Mouse (Mus musculus) cerebellum, postnatal 14 days (tissue): ENCODE results near the gene Syvn1.
"Not testable (repeated sequence)": the region's sequence is repeated elsewhere in the genome, so short reads cannot be mapped to it uniquely, and the experiment has no call there.

Experiments used
- DNase-seq, 2 experiments: peaks; one replicate each; pipeline ENCODE4 v3.0.0; 2021; ENCODE audit warnings: mixed read lengths in 2 of 2

Syvn1 gene

DNA sequence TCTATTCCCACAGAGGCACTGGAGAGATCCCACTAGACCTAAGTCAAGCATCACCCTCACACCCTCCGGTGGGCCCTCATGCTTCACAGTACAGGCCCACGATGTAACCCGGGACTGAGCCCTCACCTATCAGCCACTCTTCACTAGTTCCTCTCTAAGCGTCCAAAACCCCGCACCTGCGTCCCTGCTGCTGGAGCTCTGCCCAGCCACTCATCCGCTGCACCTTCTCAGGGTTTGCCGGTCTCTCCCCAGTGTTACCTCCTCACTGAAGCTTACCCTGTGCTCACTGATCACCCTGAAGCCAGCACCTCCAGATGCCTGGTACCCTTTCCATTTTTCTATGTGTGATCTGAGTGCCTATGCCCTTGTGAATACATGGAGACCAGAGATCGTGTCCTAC, 4.1 kb upstream of the Syvn1 start:
- peak in 1 of 2 experiments; percentile 22 for DNase-seq

DNA sequence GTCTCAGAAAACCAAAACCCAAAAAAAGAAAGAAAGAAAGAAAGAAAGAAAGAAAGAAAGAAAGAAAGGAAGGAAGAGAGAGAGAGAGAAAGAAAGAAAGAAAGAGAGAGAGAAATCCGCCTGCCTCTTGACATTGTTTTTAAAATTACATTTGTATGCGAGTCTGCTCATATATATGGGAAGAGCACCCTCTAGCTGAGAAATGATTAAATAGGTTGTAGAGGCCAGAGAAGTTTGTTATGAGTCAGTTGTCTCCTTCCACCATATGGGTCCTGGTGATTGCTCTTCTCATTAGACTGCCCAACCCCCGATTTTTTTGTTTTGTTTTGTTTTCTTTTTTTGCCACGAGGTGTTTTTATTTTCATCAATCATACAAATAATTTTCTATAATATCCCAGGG, 2.3 kb upstream of the Syvn1 start:
- DNase-seq: not testable (repeated sequence)

DNA sequence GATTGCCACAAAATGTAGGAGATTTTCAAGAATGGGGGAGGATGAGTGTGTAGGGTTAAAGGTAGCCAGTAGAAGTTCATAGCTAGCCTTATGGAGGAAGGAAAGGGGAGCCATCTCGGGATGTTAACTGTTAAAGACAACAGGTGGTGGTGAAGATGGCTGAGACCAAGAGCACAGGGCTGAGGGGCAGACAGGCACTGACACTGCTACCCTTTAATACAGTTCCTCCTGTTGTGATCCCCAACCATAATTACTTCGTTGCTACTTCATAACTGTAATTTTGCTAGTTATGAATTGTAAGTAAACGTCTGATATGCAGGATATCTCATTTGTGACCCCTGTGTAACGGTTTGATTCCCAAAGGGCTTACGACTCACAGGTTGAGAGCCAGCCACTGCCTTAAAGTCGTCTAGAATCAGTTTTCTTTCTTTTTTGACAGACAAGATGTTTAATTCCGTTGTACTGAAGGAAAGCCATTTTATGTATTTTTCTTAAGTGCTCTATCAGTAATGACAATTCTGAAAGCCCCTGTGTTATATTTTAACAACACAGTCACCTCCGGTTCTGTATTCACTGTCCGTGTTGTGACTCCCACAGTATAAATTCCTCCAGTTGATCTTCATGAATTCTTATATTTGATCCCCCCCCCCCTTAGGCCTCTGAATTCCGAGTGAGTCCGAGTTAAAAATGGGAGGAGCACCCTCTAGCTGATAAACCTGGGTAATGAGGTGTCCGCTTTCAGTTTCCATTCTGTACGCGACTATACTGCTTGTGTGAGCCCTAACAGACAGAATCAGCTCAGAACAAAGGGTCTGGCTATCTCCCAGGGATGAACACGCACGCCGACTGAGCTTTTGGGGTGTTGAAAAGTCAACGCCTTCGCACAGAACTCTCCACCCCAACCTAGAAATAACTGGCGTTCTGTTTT, 746 bp upstream of the Syvn1 start:
- no peak for DNase-seq

DNA sequence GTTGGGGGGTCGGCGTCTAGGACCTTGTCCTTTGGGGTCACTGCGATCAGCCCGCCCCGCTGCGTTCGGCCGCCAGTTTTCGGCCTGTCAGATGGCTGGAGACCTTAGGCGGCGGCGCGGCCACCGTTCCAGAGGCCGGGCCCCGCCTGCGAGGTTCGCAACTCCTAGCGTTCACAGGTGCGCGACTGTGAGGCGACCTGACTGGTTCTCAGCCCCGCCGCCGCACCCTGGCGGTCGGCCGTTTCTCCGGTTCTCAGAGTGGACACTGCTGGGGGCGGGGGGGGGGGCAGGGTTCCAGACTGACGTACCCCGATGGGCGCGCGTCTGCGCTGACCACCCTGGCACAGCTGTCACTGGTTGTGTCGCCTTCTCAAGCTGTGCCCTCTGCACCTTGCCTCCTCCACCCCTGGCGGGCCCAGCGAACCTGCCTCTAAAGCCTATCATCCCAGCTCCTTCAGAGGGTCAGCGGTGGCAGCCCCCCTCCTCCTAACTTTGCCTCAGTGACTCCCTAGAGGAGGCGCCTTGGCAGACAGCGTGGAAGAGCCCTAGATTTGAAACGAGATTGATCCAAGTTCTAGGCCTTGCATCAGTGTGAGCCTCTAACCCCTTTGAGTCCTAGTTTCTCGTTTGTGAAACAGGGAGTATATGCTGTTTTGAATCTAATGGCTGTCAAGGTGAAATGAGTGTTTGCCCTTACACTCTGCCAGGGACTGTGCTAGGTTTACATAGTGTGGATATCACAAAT, 950 bp downstream of the Syvn1 start:
- no peak for DNase-seq

DNA sequence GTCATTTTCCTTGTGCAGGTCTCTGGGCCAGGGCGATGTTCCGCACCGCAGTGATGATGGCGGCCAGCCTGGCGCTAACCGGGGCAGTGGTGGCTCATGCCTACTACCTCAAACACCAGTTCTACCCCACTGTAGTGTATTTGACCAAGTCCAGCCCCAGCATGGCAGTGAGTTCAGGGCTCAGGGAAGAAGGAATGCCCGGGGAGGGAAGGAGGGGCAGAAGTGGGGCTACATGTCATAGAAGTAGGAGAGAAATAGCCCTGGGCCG, 1.5 kb downstream of the Syvn1 start:
- DNase-seq: peak in 1 of 2 experiments; percentile 26

DNA sequence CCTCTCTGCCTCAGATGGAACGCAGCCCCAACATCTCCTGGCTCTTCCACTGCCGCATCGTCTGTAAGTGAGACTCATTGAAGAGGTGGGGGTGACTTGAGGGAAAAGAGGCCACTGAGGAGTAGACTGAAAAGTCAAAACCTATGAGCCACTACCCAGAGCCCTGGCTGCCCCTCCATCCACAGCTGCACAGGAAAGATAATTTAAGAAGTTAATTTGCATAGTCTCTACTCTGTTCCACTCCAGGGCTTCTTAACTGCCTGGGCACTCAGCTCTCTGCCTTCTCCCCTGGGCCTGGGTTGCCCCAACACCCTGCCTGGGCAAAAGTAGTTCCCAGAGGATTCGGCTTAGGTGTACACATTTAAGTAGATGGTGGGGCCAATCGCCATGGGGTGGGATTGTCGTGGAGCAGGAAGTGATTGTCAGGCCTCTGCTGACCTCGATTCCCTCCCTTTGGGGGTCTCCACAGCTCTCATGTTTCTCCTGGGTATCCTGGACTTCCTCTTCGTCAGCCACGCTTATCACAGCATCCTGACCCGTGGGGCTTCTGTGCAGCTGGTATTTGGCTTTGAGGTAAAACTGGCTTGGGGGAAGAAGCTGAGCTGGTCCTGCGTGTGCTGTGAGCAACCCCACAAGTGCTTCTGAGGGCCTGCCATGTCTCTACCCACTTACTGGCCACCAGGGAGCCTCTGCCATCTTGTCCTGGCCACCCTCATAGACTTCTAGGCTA, 2.5 kb downstream of the Syvn1 start:
- DNase-seq: no peak

DNA sequence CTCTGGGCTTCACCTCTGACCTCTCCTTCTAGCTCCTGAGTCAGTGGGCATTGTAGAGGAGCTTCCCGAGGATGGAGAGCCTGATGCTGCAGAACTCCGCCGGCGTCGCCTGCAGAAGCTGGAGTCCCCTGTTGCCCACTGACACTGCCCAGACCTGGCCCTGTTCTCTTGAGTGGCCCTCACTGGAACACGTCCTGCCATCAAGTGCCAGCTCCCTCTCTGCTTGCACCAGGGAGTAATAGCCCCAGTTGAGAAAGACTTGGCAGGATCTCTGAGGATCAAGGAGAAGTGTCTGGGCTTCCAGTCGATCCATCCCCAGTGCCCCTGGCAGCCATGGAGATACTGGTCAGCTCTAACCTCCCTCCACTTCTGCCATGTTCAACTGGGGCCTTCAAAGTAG, 6.1 kb downstream of the Syvn1 start:
- no peak for DNase-seq

DNA sequence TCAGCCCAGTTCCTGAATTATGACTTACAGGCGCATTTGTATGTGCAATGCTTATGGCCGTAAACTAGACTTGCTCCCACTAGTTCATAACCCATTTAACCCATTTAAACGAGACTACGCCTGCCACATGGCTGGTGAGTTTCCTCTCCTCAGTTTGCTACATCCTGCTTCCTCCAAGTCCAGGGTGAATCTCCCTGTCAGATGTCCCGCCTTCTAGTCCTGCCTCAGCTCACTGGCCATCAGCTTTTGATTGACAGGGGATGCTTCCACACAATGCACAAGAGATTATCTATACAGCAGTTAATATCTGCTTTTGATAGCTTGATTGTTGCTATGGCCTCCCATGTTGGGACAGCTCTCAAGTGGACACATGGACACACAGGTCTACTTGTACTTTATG, 7.9 kb downstream of the Syvn1 start:
- no peak for DNase-seq

DNA sequence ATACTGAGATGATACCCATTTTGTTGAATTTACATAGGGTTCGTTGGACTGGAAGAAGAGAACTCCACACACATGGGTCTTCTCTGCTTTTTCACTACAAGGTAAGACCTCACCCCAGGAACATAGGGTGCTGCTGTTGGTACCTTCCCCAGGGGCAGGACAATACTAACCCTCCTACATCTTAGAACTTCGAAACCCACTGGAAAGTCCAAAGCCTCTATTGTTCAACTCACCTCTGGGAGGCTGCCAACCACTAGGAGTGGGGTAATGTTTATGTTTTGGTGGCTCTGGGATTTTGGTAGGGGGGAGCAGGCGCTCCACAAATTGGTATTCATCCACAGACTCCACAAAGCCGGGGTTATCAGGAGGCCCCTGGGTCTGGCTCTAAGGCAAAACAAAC, 10.3 kb downstream of the Syvn1 start:
- DNase-seq: peak in 1 of 2 experiments; percentile 29

DNA sequence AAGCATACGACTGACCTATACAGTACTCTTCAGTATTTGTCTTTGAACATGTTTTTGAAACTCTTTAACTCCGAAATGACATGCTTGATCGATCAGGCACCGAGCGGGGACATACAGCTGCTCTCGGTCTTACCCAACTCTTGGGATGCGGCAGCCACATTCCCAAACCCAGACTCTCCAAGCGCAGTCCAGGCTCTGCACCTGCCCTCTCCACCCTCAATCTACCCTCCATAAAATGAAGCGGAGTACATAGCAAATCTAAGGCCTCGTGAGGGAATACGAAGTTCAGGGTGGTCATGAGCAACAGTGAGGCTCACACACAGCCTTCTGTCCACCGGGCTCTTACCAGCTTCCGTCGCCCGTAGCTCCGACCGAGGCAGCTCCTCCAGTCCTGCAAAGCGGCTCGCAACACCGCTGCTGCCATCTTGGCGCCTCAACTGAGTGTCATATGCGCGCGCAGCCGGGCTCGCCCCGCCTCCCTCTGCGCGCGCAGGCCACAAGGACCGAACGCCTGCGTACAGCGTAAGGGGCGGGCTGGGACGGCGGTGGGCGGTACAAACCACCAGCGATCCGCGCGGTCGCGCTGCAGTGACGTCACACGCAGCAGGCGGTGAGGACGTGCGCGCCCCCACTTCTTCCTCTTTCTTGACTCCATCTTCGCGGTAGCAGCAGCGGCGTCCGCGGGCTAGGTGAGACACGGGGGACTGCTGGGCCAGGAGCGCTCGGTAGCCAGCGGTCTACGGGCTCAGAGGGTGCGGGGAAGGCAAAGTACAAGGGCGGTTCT, 11.1 kb downstream of the Syvn1 start, which contains the start of the genes Mrpl49 and Fau:
TSS of gene Mrpl49 (minus strand) at position 473 of the 784 bp plus-strand sequence.
TSS of gene Fau (plus strand) at position 532 of the 784 bp plus-strand sequence.
- DNase-seq: peak; percentile 99 to 100

DNA sequence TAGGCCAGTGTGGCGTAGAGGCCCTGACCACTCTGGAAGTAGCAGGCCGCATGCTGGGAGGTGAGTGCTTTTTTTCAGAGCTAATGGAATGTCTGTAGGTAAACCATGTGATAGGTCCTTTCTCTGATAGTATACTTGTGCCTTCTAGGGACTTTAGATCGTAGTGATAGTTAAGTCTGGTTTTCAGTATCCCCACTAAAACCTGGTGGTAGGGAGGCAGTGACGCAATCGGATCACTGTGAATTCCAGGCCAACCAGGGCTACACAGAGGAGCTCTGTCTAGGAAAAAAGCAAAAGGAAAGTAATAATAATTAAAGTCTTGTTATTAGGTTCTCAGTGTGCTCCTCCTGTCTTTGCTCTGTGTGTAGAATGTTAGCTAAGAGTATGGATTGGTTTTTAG, 12.1 kb downstream of the Syvn1 start:
- peak in 1 of 2 experiments; percentile 26 for DNase-seq

DNA sequence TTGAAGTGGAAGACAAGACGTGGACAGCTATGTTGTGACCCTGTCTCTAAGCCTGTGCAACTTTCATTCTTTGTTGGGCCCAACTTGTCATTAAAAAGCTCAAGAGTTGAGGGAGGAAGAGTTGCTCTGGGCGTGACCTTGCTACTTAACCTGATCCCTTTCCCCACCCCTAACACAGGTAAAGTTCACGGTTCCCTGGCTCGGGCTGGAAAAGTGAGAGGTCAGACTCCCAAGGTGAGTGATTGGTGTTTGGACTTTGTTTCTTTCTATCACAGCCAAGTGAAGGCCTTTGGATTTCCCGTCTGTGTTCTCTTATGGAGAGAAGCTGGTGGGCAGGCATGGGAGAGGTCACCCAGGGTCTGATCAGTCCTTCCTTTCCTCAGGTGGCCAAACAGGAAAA, 12.6 kb downstream of the Syvn1 start:
- no peak for DNase-seq

DNA sequence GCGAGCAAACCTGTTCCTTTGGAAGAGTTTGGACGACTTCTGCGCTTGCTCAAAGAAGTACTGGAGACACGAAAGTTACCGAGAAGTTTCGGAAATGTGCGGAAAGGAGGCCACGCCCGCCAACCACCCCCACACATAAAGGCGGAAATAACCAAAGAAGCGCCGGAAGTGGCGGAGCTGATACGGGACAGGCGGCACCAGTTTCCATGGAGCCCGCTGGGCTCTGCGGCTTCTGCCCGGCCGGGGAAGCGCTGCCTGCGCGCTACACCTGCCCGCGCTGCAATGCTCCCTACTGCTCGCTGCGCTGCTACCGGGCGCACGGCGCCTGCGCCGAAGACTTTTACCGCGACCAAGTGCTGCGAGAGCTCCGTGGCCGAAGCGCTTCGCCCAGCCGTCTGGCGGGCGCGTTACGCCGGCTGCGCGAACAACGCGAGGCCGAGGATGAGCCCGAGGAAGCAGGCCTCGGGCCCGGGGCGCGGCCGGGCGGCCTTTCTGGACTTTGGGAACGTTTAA, 14.7 kb downstream of the Syvn1 start, which contains the start of gene Znhit2:
TSS of gene Znhit2 (plus strand) at position 172 of the 513 bp plus-strand sequence.
- DNase-seq: peak; percentile 89 to 92

DNA sequence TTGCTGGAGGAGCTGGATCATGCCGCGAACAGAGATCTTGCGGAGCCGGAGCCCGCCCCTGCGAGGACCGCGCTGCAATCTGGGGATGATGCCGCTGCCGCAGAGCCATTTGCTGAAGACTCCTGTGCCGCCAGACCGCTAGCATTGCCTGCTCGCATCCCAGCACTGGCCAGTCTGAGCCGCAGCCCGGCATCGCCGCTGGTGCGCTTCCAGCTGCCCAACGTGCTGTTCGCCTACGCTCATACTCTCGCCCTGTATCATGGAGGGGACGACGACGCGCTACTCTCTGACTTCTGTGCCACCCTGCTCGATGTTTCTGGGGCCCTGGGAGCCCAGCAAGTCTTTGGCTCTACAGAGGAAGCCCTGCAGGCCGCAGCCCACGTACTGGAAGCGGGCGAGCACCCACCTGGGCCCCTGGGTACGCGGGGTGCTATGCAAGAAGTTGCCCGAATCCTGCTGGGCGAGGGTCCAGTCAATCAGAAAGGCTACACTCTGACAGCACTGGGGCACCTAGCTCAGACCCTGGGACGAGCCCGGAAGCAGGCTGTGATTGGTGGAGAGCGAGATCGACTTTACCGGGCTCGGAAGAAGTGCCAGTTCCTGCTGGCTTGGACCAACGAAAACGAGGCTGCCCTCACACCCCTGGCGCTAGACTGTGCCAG, 15.4 kb downstream of the Syvn1 start:
- peak; percentile 58 to 66 for DNase-seq

DNA sequence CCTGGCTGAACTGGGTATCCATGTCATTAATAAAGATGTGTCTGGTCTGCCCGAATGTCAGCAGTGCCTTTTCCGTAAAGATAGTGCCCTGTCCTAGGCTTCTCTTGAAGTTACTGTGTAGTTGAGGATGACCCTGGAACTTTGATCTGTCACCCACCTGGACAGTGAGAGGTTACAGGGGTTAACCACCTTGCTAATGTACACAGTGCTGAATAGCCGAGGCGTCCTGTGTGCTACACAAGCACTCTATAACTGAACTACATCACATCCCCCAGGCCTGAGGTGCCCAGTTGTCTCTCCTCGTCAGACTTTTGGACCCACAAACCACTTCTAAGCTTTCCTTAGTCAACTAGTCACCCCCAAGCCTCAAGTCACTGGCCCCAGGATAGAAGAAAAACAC, 16.0 kb downstream of the Syvn1 start:
- DNase-seq: no peak

DNA sequence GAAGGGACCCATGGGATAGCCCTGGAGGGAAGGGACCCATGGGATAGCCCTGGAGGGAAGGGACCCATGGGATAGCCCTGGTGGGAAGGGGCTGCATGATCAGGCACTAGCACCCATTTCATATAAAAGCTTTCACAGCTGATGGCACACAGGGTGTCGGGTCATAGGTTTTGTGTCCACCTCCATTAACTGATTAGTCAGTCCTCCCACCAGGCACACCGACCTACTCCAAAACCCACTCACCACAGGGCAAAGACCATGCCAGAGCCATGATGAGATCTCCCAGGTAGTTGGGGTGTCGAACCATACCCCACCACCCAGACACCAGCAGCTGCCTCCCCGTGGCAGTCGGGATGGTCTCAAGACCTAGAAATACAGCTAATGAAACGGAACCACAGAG, 16.7 kb downstream of the Syvn1 start:
- DNase-seq: no peak

DNA sequence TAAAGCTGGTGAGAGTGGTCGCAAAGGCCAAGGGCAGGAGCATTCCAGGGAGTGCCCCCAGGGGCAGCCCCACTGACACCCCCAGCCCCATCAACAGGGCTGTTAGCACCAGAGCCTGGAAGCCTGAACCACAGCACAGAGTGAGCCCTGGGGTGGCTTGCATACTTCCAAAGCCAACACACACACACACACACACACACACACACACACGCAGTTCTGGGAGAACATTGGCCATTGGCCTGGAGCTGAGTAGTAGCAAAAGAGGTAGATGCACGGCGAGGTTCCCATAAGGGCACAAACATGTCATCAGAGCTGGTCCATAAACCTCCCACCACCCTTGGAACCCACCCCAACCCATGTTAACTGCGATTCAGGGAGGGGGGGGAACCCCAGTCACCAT, 20.2 kb downstream of the Syvn1 start:
- no peak for DNase-seq

DNA sequence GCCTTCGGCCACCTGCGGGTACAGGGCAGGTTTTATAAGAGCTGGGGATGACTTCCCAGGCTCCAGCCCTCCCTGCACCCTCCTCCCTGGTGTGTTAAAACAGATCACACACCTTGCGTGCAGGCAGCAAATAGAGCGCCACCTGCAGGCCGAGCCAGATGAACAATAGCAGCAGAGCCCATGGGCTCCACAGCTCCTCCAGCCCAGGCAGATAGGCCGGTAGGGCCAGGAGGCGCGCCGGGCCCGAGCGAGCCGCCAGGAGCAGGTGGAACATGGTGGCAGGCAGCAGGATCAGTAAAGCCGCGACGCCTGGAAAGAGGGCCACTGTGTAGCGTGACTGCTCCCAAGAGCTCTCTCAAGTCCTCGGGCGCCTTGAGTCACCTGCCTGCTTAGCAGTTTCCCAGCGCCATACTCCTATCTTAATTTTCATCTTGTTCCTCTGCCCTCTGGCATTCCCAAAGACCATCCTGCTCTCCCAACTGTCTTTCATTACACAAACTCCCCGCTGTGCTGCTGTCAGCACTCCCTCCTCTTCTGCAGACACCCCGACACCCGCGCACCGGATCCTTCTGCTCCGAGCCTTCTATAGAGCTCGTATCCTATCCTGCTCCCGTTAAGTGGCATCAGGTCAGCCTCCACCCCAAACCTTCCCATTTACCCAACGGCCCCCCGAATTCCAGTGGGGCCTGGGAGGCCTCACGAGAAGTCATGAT, 20.8 kb downstream of the Syvn1 start:
- DNase-seq: peak; percentile 92 to 96

DNA sequence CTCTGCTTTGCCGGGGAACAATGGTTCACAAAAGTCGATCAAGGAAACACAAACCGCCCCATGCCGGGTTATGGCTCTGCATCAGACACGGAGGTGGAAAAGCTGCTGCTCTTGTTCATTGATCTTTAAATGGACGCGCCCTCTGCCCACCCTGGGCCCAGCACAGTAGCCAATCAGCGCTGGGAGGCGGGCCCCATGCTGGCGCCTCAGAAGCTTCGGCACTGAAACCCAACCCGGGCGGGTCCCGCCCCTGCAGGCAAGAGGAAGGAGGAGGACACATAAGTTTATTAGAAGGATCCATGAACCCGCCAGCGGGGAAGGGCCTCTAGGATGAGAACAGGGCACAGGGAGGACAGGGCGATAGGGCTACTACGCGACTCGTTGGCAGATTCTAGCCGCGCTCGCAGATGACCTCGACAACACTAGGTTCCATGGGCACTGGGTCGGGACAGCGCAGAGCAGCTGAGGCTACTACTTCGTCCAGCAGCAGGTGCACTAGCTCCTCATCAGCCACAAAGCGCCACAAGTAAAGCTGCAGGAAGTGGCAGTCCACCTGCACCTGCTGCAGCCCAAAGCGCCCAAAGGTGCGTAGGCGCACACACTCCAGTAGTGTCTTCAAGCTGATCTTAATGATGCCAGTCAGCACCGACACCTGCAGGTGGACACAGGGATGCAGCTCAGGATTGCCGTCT, 21.5 kb downstream of the Syvn1 start, which contains the start of gene Tm7sf2:
TSS of gene Tm7sf2 (minus strand) at position 650 of the 692 bp plus-strand sequence.
- peak; percentile 87 to 91 for DNase-seq

DNA sequence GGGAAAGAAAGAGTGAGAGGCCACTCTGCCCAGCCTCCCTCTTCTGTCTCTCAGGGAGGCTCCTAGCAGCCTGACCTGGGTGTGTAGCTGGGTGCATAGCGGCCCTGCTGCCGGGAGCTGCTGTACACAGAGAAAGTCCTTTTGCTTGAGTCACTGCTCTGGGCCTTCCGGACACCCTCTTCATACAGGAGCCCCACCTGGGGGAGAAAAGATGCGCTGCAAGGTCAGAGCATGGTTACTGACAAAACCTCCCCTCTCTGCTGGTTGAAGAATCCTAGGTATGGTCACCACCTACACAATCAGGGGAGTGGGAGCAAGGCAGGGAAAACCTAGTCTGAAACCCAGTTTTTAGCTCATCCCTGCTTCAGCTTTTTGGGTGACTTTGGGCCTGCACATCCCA, 22.6 kb downstream of the Syvn1 start:
- peak in 1 of 2 experiments; percentile 53 for DNase-seq
